Mouse (Mus musculus): ENCODE data around the gene Olfr749. TPM values are rescaled to one million over a fixed set of nuclear protein-coding genes. Genes with fewer than 3 reads are reported as not detected.

The Olfr749 gene
- polyA plus RNA-seq, 1 experiment from 2014 or later: not detected

GRCm38 (mm10) chr14:50707073-50707472 is 37.8 kb downstream of the Olfr749 start, which contains the start of gene Olfr748:
Gene Olfr748, plus strand, starts transcription at chr14:50707373.
- H3K4me1 ChIP-seq (replicated peaks): no peaks in the 10 kb centered on the region
- WGBS: 80% methylated on average over 1 of the region's 1 CpGs
- no peaks in the 10 kb centered on the region for H3K27me3 ChIP-seq
- no peak within 1 kb of the TSS for H3K4me3 ChIP-seq
- no peak within 1 kb of the TSS for H3K4me2 ChIP-seq
- no peaks in the 10 kb centered on the region for H3K36me3 ChIP-seq
- H3K27ac ChIP-seq (replicated peaks): no peak within 1 kb of the TSS
- no peak within 1 kb of the TSS for H3K9ac ChIP-seq
- no peaks in the 10 kb centered on the region for H3K9me3 ChIP-seq
- ATAC-seq (ENCODE audit: low read depth): no peak

- H3K9ac ChIP-seq: no peak within 1 kb of the TSS
- 0 out of 2 replicates have a peak, but pooled peaks cover 3% of the 10 kb centered on the region for H3K9me3 ChIP-seq
- no peaks in the 10 kb centered on the region for H3K4me1 ChIP-seq (replicated peaks)
- no peak for ATAC-seq (ENCODE audit: low read depth)
- 88% methylated on average over 3 of the region's 3 CpGs for WGBS
- H3K36me3 ChIP-seq: no peaks in the 10 kb centered on the region
- no peaks in the 10 kb centered on the region for H3K27me3 ChIP-seq
- H3K27ac ChIP-seq (replicated peaks): no peak within 1 kb of the TSS
- no peak within 1 kb of the TSS for H3K4me3 ChIP-seq
- H3K4me2 ChIP-seq: no peak within 1 kb of the TSS
Measured at GRCm38 (mm10) chr14:50693106-50693505, 51.8 kb downstream of the Olfr749 start, which contains the start of gene Olfr747. Gene Olfr747, minus strand, starts transcription at chr14:50693206.

Other genes starting within 250 kb of the Olfr749 start
- gene Olfr742, start 241.5 kb downstream of the Olfr749 start, polyA plus RNA-seq (2015; fragmentation: Nextera tagmentation; extraction: Ambion mirVana): not detected in 2 replicates
- gene Olfr743, start 223.3 kb downstream of the Olfr749 start, polyA plus RNA-seq (2015; fragmentation: Nextera tagmentation; extraction: Ambion mirVana): not detected in 2 replicates
- gene Olfr744, start 130.2 kb downstream of the Olfr749 start, polyA plus RNA-seq (2015; fragmentation: Nextera tagmentation; extraction: Ambion mirVana): not detected in 2 replicates
- gene Olfr745, start 105.7 kb downstream of the Olfr749 start, polyA plus RNA-seq (2015; fragmentation: Nextera tagmentation; extraction: Ambion mirVana): not detected in 2 replicates
- gene Olfr746, start 98.0 kb downstream of the Olfr749 start, polyA plus RNA-seq (2015; fragmentation: Nextera tagmentation; extraction: Ambion mirVana): not detected in 2 replicates
- gene Olfr747, start 51.9 kb downstream of the Olfr749 start, polyA plus RNA-seq (2015; fragmentation: Nextera tagmentation; extraction: Ambion mirVana): not detected in 2 replicates
- not detected in 2 replicates for gene Olfr748, start 37.7 kb downstream of the Olfr749 start, polyA plus RNA-seq (2015; fragmentation: Nextera tagmentation; extraction: Ambion mirVana)
- 111 and 114 TPM in 2 replicates for gene Ttc5, start 40.4 kb upstream of the Olfr749 start, polyA plus RNA-seq (2015; fragmentation: Nextera tagmentation; extraction: Ambion mirVana)
- not detected in 2 replicates for gene Ccnb1ip1, start 62.6 kb upstream of the Olfr749 start, polyA plus RNA-seq (2015; fragmentation: Nextera tagmentation; extraction: Ambion mirVana)
- gene Parp2, start 62.7 kb upstream of the Olfr749 start, polyA plus RNA-seq (2015; fragmentation: Nextera tagmentation; extraction: Ambion mirVana): 44.5 and 49.0 TPM in 2 replicates
- gene Tep1, start 125.5 kb upstream of the Olfr749 start, polyA plus RNA-seq (2015; fragmentation: Nextera tagmentation; extraction: Ambion mirVana): 3.2 and 3.4 TPM in 2 replicates
- 0.88 and 1.2 TPM in 2 replicates for gene Klhl33, start 152.4 kb upstream of the Olfr749 start, polyA plus RNA-seq (2015; fragmentation: Nextera tagmentation; extraction: Ambion mirVana)
- 122 and 125 TPM in 2 replicates for gene Osgep, start 179.8 kb upstream of the Olfr749 start, polyA plus RNA-seq (2015; fragmentation: Nextera tagmentation; extraction: Ambion mirVana)
- 215 and 219 TPM in 2 replicates for gene Apex1, start 179.9 kb upstream of the Olfr749 start, polyA plus RNA-seq (2015; fragmentation: Nextera tagmentation; extraction: Ambion mirVana)
- 90.2 and 103 TPM in 2 replicates for gene Pip4p1, start 185.8 kb upstream of the Olfr749 start, polyA plus RNA-seq (2015; fragmentation: Nextera tagmentation; extraction: Ambion mirVana)
- 25.8 and 27.4 TPM in 2 replicates for gene Pnp, start 186.0 kb upstream of the Olfr749 start, polyA plus RNA-seq (2015; fragmentation: Nextera tagmentation; extraction: Ambion mirVana)
- 2.7 TPM in 1 of 2 replicates, not detected in the other for gene Gm49342, start 199.4 kb upstream of the Olfr749 start, polyA plus RNA-seq (2015; fragmentation: Nextera tagmentation; extraction: Ambion mirVana)
- gene Pnp2, start 210.9 kb upstream of the Olfr749 start, polyA plus RNA-seq (2015; fragmentation: Nextera tagmentation; extraction: Ambion mirVana): not detected in 2 replicates